ENCODE assay signal across 8 mouse cellular contexts in genomic region chr13:34254691-34255090, GRCm38 (mm10).
DNase-seq lines count a peak whose midpoint lies in the region; ATAC-seq and TF ChIP-seq lines count a peak whose summit lies in the region.

No protein-coding gene starts in this region.

- no peak overlapping the region for H3K9ac ChIP-seq in forebrain, postnatal 0 days
- no peak overlapping the region for H3K9ac ChIP-seq in forebrain, embryonic 13.5 days
- no peak overlapping the region for H3K9ac ChIP-seq in heart, embryonic 13.5 days

- no peak overlapping the region for H3K4me3 ChIP-seq in forebrain, postnatal 0 days (ENCODE audit: low read depth, low read length)
- no peak overlapping the region for H3K4me3 ChIP-seq in forebrain, embryonic 13.5 days
- no peak overlapping the region for H3K4me3 ChIP-seq in G1E (ENCODE audit: low read depth, low read length)
- H3K4me3 ChIP-seq in heart, embryonic 13.5 days = no peak overlapping the region

- 63% methylated on average over 5 of the region's 5 CpGs for WGBS in forebrain, postnatal 0 days
- WGBS in forebrain, embryonic 13.5 days = 77% methylated on average over 5 of the region's 5 CpGs
- 54% methylated on average over 5 of the region's 5 CpGs for WGBS in heart, embryonic 13.5 days

- no peak overlapping the region for H3K4me2 ChIP-seq in forebrain, postnatal 0 days (ENCODE audit: low read depth)
- H3K4me2 ChIP-seq in forebrain, embryonic 13.5 days = no peak overlapping the region
- no peak overlapping the region for H3K4me2 ChIP-seq in heart, embryonic 13.5 days

- H3K36me3 ChIP-seq in forebrain, postnatal 0 days (ENCODE audit: insufficient read depth) = no peaks in the 10 kb centered on the region
- H3K36me3 ChIP-seq in forebrain, embryonic 13.5 days (ENCODE audit: poor library complexity, severe bottlenecking) = peaks cover 13% of the 10 kb centered on the region
- H3K36me3 ChIP-seq in G1E (replicated peaks) = peaks cover 77% of the 10 kb centered on the region
- no peaks in the 10 kb centered on the region for H3K36me3 ChIP-seq in heart, embryonic 13.5 days

- H3K4me1 ChIP-seq in forebrain, postnatal 0 days (ENCODE audit: insufficient read depth) = no peaks in the 10 kb centered on the region
- peaks cover 19% of the 10 kb centered on the region for H3K4me1 ChIP-seq in forebrain, embryonic 13.5 days
- H3K4me1 ChIP-seq in G1E (ENCODE audit: insufficient read depth, low read depth, low read length) = peaks cover 35% of the 10 kb centered on the region
- H3K4me1 ChIP-seq in heart, embryonic 13.5 days = peaks cover 23% of the 10 kb centered on the region

- TF ChIP-seq CTCF in forebrain, postnatal 0 days (IDR thresholded peaks at IDR 0.05; ENCODE audit: low read depth) = no peak
- no peak for TF ChIP-seq CTCF in G1E (IDR thresholded peaks at IDR 0.05; ENCODE audit: low read depth, low read length)

- no peaks in the 10 kb centered on the region for H3K9me3 ChIP-seq in forebrain, postnatal 0 days (ENCODE audit: low read length)
- H3K9me3 ChIP-seq in forebrain, embryonic 13.5 days (replicated peaks) = no peaks in the 10 kb centered on the region
- no peaks in the 10 kb centered on the region for H3K9me3 ChIP-seq in G1E (replicated peaks)
- H3K9me3 ChIP-seq in heart, embryonic 13.5 days = no peaks in the 10 kb centered on the region

- ATAC-seq in forebrain, postnatal 0 days = peak; percentile 56
- no peak for ATAC-seq in forebrain, embryonic 13.5 days
- ATAC-seq in G1E (ENCODE audit: extremely low read depth, insufficient number of reproducible peaks, low FRiP score, poor library complexity, severe bottlenecking) = peak; percentile 34; the same call in 1 of the 2 replicates
- no peak for ATAC-seq in heart, embryonic 13.5 days (ENCODE audit: extremely low read depth, insufficient number of reproducible peaks, low FRiP score, low TSS enrichment)
- ATAC-seq in neutrophil, adult 5-6 weeks (ENCODE audit: extremely low read depth, insufficient number of reproducible peaks, low FRiP score, poor library complexity, severe bottlenecking) = peak; percentile 87

- no peaks in the 10 kb centered on the region for H3K27me3 ChIP-seq in forebrain, postnatal 0 days (ENCODE audit: insufficient read depth, low read length)
- no peaks in the 10 kb centered on the region for H3K27me3 ChIP-seq in forebrain, embryonic 13.5 days
- no peaks in the 10 kb centered on the region for H3K27me3 ChIP-seq in G1E (ENCODE audit: insufficient read depth, low read length)
- H3K27me3 ChIP-seq in heart, embryonic 13.5 days (replicated peaks) = no peaks in the 10 kb centered on the region

- DNase-seq in forebrain, postnatal 0 days = no peak
- peak; percentile 15 for DNase-seq in G1E (ENCODE audit: low spot score)
- DNase-seq in kidney, postnatal 4 days = peak; percentile 33 to 62
- no peak for DNase-seq in retina, embryonic 14.5 days (ENCODE audit: low spot score)
- DNase-seq in urinary bladder, adult 18-20 months (ENCODE audit: low spot score in 2 of 2) = no peak

- no peak overlapping the region for H3K27ac ChIP-seq in forebrain, postnatal 0 days (ENCODE audit: low read depth, low read length)
- H3K27ac ChIP-seq in forebrain, embryonic 13.5 days = no peak overlapping the region
- H3K27ac ChIP-seq in heart, embryonic 13.5 days (replicated peaks) = 0 out of 2 replicates have a peak overlapping the region, but pooled peaks have one; percentile 9

Comparison
In these comparisons a context has a peak if more than half of its experiments do, and no peak if none do; other contexts are left out.
1. ATAC-seq: peak in forebrain, postnatal 0 days (single experiment), G1E (single experiment) and neutrophil, adult 5-6 weeks (single experiment); none in forebrain, embryonic 13.5 days (single experiment) and heart, embryonic 13.5 days (single experiment).
2. DNase-seq: peak in G1E (single experiment) and kidney, postnatal 4 days (2 of 2); none in forebrain, postnatal 0 days (single experiment), retina, embryonic 14.5 days (single experiment) and urinary bladder, adult 18-20 months (0 of 2).